Mouse (Mus musculus) kidney, embryonic 16.5 days (tissue): ENCODE measurements at regions not wholly inside any gene's neighbourhood (a gene's known extent, or its start where the extent isn't known, plus 50 kb on each side); places are given as distances from the start of the nearest gene placed in this dataset.

Experiments used
- ATAC-seq: fragments of 200-750 bp; cut with Nextera tagmentation; 2 replicates; pipeline ENCODE4 v1.8.0; 2017; ENCODE audit warnings: moderate TSS enrichment; ENCODE audit not compliant: low FRiP score, low TSS enrichment
- H3K27ac ChIP-seq: fragments of 300-500 bp; sonication (generic); 2 replicates; pipeline ENCODE4 v1.5.1; 2014; ENCODE audit warnings: low read length
- H3K27me3 ChIP-seq: fragments of 300-500 bp; sonication (generic); 2 replicates; pipeline ENCODE4 v1.6.1; 2014; ENCODE audit warnings: low read length, control low read depth, mixed read lengths; ENCODE audit not compliant: insufficient read depth
- H3K36me3 ChIP-seq: fragments of 300-500 bp; sonication (generic); 2 replicates; pipeline ENCODE4 v1.6.1; 2014; ENCODE audit warnings: low read length, control low read depth, mixed read lengths; ENCODE audit not compliant: insufficient read depth
- H3K4me1 ChIP-seq: fragments of 300-500 bp; sonication (generic); 2 replicates; pipeline ENCODE4 v1.6.1; 2014; ENCODE audit warnings: low read length, control low read depth, mixed read lengths; ENCODE audit not compliant: insufficient read depth
- H3K4me2 ChIP-seq: fragments of 300-500 bp; sonication (generic); replicated peaks from 2 replicates; pipeline ENCODE4 v1.6.1; 2014; ENCODE audit warnings: low read depth, low read length
- H3K4me3 ChIP-seq: fragments of 300-500 bp; sonication (generic); 2 replicates; pipeline ENCODE4 v1.5.1; 2014; ENCODE audit warnings: mild to moderate bottlenecking, low read length
- H3K9ac ChIP-seq: fragments of 300-500 bp; sonication (generic); replicated peaks from 2 replicates; pipeline ENCODE4 v1.6.1; 2014; ENCODE audit warnings: low read length
- H3K9me3 ChIP-seq: fragments of 300-500 bp; sonication (generic); 2 replicates; pipeline ENCODE4 v1.6.1; 2016; ENCODE audit warnings: low read length, control low read depth
- WGBS: fragments of 180-500 bp; shearing (Covaris S2); extraction: QIAGEN DNeasy Blood & Tissue Kit; methylation state at CpG from one replicate; pipeline ENCODE4 v1.1.7; 2014; 5-methylcytosine and 5-hydroxymethylcytosine counted together

DNA sequence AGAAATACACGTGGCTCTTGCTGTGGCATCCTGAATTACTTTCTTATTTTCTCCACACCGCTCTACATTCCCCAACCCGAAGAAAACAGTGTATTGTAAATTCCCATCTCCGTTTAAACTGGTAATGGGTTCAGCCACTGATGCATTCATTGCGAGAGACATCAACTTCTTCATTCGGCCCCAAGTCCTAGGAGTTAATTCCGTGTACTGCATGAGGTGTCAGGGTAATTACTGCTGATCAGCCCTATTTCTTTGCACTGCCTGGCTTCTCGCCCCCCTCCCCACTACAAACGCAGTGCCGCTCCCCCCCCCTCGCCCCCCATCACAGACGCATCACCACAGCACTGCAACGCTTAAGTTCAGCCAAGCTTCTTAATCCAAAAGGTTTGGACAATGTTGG lies 343.2 kb upstream of the Pou3f3 start:
- no peak overlapping the region for H3K4me3 ChIP-seq
- WGBS, result 55% methylated on average over 13 of the region's 13 CpGs
- H3K4me2 ChIP-seq, result no peak overlapping the region
- H3K27ac ChIP-seq, result no peak overlapping the region
- no peak for ATAC-seq
- no peaks in the 10 kb centered on the region for H3K9me3 ChIP-seq
- H3K36me3 ChIP-seq, result no peaks in the 10 kb centered on the region
- no peaks in the 10 kb centered on the region for H3K27me3 ChIP-seq
- no peak overlapping the region for H3K9ac ChIP-seq
- no peaks in the 10 kb centered on the region; the same call in 1 of the 2 replicates for H3K4me1 ChIP-seq

DNA sequence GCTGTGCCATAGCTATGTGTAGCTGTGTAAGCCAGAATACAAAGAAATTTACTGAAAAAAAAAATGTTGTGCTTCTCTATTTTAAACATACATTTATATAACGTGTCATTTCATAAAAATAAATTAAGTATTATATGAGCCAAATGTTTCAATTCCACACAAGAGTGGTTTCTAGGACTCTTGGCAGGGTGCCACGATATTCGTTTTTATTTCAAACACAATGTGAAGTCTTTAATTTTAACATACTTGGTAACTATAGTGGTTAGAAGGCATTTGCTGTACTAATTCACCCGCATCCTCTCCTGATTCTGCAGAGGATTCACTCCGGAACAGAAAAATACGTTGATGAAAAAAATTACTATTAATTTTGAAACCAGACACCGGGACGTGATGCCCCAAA lies 342.5 kb upstream of the Pou3f3 start:
- Histone ChIP-seq H3K4me3 (no peak overlapping the region), H3K4me1 (no peaks in the 10 kb centered on the region; the same call in 1 of the 2 replicates), H3K4me2 (no peak overlapping the region), H3K27ac (no peak overlapping the region), H3K9ac (no peak overlapping the region), H3K36me3 (no peaks in the 10 kb centered on the region), H3K9me3 (no peaks in the 10 kb centered on the region), H3K27me3 (no peaks in the 10 kb centered on the region)
- no peak for ATAC-seq
- WGBS, result 69% methylated on average over 8 of the region's 8 CpGs

DNA sequence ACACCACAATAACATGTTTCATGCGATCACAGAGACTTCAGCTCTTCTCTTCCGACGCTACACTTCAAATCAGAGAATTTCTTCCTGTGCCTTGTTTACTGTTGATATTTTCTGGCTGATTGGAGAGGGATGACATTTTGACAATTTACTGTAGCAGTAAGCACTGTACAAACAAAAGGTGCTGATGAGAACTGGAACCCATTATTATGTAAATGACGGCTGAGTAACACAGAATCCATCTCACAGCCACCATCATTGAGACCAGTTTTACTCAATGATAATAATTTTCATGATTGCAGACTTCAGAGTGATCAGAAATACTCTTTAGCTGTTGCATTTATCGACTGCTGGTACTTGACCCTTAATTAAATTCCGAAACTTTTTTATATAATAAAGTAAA lies 341.5 kb upstream of the Pou3f3 start:
- Histone ChIP-seq H3K4me1 (no peaks in the 10 kb centered on the region; the same call in 1 of the 2 replicates), H3K27ac (no peak overlapping the region), H3K9me3 (no peaks in the 10 kb centered on the region), H3K27me3 (no peaks in the 10 kb centered on the region), H3K9ac (no peak overlapping the region), H3K4me3 (no peak overlapping the region), H3K4me2 (no peak overlapping the region), H3K36me3 (no peaks in the 10 kb centered on the region)
- no peak for ATAC-seq
- 94% methylated on average over 6 of the region's 6 CpGs for WGBS

DNA sequence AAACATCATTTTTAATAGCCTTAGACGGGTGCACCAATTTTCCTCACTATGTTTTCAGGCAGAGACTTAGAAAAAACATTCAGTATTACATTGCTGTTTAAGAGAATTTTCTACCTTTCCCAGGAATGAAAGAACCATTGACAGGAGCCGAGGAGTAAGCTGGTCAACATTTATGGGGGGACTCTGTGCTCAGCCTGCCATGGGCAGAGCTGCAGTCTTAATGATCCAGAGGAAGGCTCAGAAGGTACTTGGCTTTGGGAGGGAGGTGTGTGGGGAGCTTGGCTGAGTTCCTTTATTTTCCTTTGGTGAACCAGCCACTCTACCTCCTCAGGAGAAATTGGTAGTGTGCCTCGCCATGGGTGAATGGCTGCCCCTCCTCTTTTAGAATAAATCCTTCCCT lies 333.1 kb upstream of the Pou3f3 start:
- no peaks in the 10 kb centered on the region for H3K27me3 ChIP-seq
- no peak for ATAC-seq
- no peaks in the 10 kb centered on the region for H3K4me1 ChIP-seq
- no peaks in the 10 kb centered on the region for H3K36me3 ChIP-seq
- no peak overlapping the region for H3K4me3 ChIP-seq
- WGBS, result 55% methylated on average over 3 of the region's 3 CpGs
- H3K4me2 ChIP-seq, result no peak overlapping the region
- H3K27ac ChIP-seq, result no peak overlapping the region
- H3K9ac ChIP-seq, result no peak overlapping the region
- H3K9me3 ChIP-seq, result no peaks in the 10 kb centered on the region

DNA sequence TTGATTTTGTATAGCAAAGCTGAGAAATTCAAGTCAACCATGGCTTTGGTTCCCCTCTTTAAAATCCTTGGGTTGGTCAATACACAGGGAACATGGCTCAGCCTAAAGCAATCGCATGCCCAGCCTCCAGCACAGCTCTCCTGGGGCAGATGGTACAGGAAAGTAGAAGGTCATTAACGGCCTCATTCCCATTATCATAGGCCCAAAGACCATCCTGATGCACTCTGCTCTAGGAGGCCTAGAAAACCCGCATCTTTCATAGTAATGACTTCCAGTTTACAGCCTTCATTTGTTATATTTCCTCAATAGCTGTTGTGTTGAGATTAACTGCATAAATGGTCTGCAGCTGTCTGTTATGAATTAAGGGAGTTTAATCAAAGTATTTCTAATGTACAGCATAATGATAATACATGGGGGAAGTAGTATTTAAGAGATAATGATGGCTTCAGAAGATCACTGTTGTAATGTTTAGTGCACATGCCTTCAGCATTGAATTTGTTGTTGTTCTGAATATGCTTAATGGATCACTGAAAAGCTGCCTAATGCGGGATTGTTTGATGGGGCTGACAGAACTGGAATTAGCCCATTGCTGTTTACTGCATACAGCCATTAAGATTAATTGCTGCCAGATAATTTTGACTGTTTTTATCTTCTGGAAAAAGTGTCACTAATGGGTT lies 329.8 kb upstream of the Pou3f3 start:
- H3K4me3 ChIP-seq, result no peak overlapping the region
- ATAC-seq, result no peak
- 74% methylated on average over 4 of the region's 4 CpGs for WGBS
- no peak overlapping the region for H3K9ac ChIP-seq
- no peaks in the 10 kb centered on the region for H3K9me3 ChIP-seq
- H3K36me3 ChIP-seq, result no peaks in the 10 kb centered on the region
- no peaks in the 10 kb centered on the region for H3K4me1 ChIP-seq
- H3K27ac ChIP-seq, result no peak overlapping the region
- no peak overlapping the region for H3K4me2 ChIP-seq
- no peaks in the 10 kb centered on the region for H3K27me3 ChIP-seq

DNA sequence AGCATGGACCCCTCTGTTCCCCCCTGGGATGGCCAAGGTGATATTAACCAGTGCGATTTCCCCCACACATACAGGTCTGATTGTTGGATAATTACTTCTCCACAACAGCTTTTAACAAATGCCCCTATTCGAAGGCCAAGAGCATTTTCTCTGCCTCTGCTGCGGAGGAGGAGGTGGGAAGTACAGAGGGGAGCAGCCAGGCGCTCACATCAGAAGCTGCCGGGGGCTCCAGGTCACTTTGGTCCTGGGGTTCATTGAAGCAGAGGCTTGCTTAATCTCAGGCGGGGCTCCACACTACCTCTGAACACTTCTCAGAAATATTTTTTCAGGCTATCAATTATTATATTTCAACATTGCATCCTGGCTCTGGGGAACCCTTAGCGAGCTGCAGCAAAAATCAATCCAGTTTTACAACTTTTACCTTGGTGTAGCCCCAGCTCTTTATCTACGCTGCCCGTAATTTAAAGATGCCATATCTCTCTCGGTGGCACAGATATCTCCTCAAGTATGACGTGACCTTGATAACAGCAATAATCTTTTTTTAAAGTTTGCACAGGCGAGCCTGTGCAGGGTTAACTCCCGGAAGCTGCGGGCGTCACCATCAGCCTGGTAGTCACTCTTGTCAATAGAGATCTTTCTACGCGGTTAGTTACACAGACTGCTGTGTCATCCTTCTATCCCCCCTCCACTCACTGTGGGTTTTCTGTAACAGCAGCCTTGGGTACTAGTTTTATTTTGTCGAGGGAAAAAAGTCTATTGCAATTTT lies 307.5 kb upstream of the Pou3f3 start:
- Histone ChIP-seq H3K4me3 (no peak overlapping the region), H3K27ac (no peak overlapping the region), H3K36me3 (no peaks in the 10 kb centered on the region), H3K9ac (no peak overlapping the region), H3K27me3 (no peaks in the 10 kb centered on the region), H3K4me1 (peaks cover 6% of the 10 kb centered on the region), H3K9me3 (no peaks in the 10 kb centered on the region), H3K4me2 (peak overlapping the region; percentile 3)
- 27% methylated on average over 18 of the region's 18 CpGs for WGBS
- ATAC-seq, result 0 out of 2 replicates have a peak, but pooled peaks have one; percentile 12

DNA sequence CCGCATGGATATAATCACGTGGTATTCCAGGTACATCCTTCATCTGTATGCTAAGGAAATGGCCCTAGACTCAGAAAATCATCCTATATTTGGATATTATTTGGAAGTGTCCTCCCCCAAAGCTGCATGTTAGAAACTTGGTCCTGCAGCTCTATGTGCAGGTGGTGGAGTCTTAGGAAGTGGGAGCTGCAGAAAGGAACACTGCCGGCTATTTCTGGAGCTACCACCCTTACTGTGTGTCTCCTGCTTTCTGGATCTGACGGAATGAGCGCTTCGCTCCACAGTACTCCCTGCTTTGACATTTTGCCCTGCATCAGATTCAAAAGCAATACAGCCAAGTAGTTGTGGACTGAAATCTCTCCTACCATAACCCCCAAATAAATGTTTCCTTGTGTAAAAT lies 306.8 kb upstream of the Pou3f3 start:
- WGBS, result 87% methylated on average over 6 of the region's 6 CpGs
- peaks cover 6% of the 10 kb centered on the region for H3K4me1 ChIP-seq
- no peak overlapping the region for H3K4me3 ChIP-seq
- no peak for ATAC-seq
- H3K4me2 ChIP-seq, result no peak overlapping the region
- H3K27me3 ChIP-seq, result no peaks in the 10 kb centered on the region
- H3K9me3 ChIP-seq, result no peaks in the 10 kb centered on the region
- H3K36me3 ChIP-seq, result no peaks in the 10 kb centered on the region
- H3K9ac ChIP-seq, result no peak overlapping the region
- H3K27ac ChIP-seq, result no peak overlapping the region

DNA sequence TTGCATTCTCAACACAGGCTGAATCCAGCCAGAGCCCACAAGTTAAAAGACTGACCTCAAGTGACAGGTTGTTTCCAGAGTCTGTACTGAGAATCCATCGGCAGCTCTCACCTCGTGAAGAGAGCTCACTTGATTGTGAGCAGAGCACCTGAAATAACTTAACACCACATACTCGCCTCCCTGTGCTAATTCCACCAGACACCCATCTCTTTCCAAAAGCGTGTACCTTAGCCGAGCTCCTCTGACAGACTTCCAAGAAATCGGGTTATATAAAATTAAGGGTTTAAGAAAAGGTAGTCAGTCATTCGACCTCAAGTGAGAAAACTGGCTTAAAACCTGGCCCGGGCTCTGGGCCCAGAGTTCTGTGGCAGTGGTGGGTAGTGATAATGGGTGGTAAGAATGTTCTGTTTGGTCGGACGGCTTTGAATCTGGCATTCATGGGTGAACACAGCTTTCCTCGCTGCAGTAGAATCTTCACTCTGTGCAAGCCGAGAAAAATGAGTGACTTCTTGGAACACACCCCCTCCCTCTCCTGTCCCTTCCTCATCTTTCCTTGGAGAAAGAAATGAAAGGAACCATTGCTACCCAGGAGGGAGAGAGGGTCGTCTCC lies 299.8 kb upstream of the Pou3f3 start:
- no peaks in the 10 kb centered on the region for H3K36me3 ChIP-seq
- H3K27ac ChIP-seq, result no peak overlapping the region
- ATAC-seq, result no peak
- 83% methylated on average over 13 of the region's 13 CpGs for WGBS
- no peaks in the 10 kb centered on the region for H3K4me1 ChIP-seq
- H3K4me3 ChIP-seq, result no peak overlapping the region
- H3K27me3 ChIP-seq, result no peaks in the 10 kb centered on the region
- no peak overlapping the region for H3K4me2 ChIP-seq
- no peaks in the 10 kb centered on the region for H3K9me3 ChIP-seq
- no peak overlapping the region for H3K9ac ChIP-seq

DNA sequence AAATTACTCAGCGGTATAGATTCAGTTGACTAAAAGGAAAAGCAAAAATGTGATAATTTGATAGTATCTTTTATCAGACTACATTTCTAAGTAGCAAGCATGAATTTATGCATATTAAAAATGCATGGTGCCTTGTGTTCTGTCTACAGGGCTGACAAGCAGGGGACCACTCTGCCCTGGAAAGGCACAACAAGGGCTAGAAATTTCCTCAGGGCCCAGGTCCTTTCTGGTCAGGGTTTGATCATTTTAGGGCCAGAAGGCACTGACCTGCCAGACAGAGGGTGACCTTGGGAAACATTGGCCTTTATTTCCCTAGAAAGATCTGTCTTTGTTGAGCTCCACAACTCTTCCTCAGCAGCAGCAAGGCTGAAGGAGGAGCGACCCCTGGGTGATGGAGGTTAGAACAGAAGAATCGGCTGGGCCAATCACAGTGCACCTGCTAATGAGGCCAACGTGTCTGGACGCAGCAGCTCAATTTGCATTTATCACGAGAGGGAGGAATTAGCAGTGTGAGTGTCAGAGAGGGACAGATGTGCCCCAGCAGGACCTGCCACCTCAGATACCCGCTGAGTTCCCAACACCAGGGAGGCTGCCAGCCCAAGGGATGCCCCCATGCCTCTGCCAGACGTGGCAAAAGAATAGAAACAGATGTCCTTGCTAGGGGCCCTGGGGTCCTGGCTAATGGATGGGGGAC lies 297.0 kb upstream of the Pou3f3 start:
- Histone ChIP-seq H3K27ac (no peak overlapping the region), H3K4me2 (no peak overlapping the region), H3K36me3 (no peaks in the 10 kb centered on the region), H3K9ac (no peak overlapping the region), H3K9me3 (no peaks in the 10 kb centered on the region; the same call in 1 of the 2 replicates), H3K4me1 (no peaks in the 10 kb centered on the region), H3K27me3 (no peaks in the 10 kb centered on the region), H3K4me3 (no peak overlapping the region)
- WGBS, result 47% methylated on average over 8 of the region's 8 CpGs
- no peak for ATAC-seq
